Mouse (Mus musculus) embryonic fibroblast, embryonic 13.5 days (primary cell): ENCODE data around the gene Utp14b.

ENCODE experiments used
- CTCF ChIP-seq: IDR thresholded peaks from 2 replicates; pipeline ENCODE4 v1.5.1; 2011; ENCODE audit warnings: mild to moderate bottlenecking, control low read depth, low read length, moderate library complexity, borderline replicate concordance; ENCODE audit not compliant: insufficient read depth
- POLR2A ChIP-seq: IDR thresholded peaks from 2 replicates; pipeline ENCODE4 v1.6.1; 2011; ENCODE audit warnings: low read depth, mild to moderate bottlenecking, control low read depth, low read length, moderate library complexity

GRCm38 (mm10) chr1:78696903-78697302, 39.1 kb downstream of the Utp14b start:
- TF ChIP-seq CTCF: no peak
- TF ChIP-seq POLR2A: no peak
